Mouse (Mus musculus): ENCODE data around the gene Lrrc4b. TPM values are rescaled to one million over a fixed set of nuclear protein-coding genes. Genes with fewer than 3 reads are reported as not detected.

Lrrc4b gene
- polyA plus RNA-seq, 1 experiment from 2014 or later: 0.36 TPM

DNA sequence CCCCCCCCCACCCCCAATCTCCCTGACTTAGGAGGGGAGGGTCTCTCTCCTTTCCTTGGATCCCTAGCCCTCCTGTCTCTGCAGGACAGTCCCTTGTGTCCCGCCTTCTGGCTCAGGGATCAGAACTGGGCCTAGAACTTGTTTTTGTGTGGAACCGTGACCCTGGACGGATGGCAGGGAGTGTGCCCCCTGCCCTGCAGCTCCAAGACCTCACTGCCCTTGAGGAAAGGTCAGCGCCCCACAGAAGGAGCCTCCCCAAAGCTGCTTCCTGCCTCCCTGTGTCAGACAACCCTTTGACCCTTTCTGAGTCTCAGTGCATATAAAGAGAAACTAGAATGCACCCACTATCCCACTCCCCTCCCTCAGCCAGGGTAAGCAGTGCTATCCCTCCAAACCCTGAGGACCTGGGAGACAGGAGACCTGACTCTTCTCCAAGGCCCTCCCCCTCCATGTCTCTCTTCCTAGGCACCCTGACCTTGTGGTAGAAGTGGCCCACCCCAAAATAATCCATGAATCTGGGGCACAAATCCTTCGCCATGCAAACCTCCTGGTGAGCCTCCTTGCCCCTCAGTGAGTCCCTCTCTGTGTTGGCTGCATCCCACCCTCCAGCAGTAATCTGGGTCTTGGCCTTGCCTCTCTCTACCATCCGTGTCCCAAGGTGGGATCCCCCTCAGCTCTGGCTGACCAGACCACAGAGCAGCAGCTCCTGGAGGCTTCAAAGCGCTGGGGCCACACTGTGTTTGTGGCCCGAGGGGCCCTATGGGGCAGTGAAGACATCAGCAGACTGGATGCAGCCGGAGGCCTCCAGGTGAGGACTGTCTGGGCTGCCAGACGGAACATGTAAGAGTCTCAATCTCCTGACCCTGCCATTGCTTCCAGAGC lies 37.4 kb downstream of the Lrrc4b start:
- peaks cover 33% of the 10 kb centered on the region for H3K27me3 ChIP-seq (ENCODE audit: control insufficient read depth, insufficient read depth, low read depth, low read length)
- H3K9me3 ChIP-seq (ENCODE audit: control insufficient read depth, low read length): no peaks in the 10 kb centered on the region
- ATAC-seq (ENCODE audit: low read depth): no peak
- H3K4me1 ChIP-seq (replicated peaks; ENCODE audit: control insufficient read depth, insufficient read depth, low read length): peaks cover 29% of the 10 kb centered on the region
- WGBS: 77% methylated on average over 10 of the region's 10 CpGs
- H3K4me2 ChIP-seq (ENCODE audit: low read depth, low read length): no peak overlapping the region
- no peak overlapping the region for H3K9ac ChIP-seq (ENCODE audit: low read length)
- H3K36me3 ChIP-seq (ENCODE audit: control insufficient read depth, insufficient read depth, low read length): 0 out of 2 replicates have a peak, but pooled peaks cover 2% of the 10 kb centered on the region
- no peak overlapping the region for H3K4me3 ChIP-seq (ENCODE audit: low read length)
- no peak overlapping the region for H3K27ac ChIP-seq (ENCODE audit: low read length)

DNA sequence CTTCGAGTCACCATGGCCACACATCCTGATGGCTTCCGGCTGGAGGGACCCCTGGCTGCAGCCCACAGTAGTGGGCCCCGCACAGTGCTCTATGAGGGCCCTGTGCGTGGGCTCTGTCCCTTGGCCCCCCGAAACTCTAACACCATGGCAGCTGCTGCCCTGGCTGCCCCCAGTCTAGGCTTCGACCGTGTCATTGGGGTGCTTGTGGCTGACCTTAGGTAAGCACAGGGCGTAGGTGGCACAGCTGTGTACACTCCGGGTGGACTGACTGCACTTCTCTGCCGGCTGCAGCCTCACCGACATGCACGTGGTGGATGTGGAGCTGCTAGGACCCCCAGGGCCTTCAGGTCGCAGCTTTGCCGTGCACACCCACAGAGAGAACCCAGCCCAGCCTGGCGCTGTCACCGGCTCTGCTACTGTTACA lies 38.1 kb downstream of the Lrrc4b start:
- Histone ChIP-seq H3K27ac (ENCODE audit: low read length) (no peak overlapping the region), H3K36me3 (ENCODE audit: control insufficient read depth, insufficient read depth, low read length) (0 out of 2 replicates have a peak, but pooled peaks cover 2% of the 10 kb centered on the region), H3K4me2 (ENCODE audit: low read depth, low read length) (peak overlapping the region; percentile 50; the same call in 1 of the 2 replicates), H3K4me1 (replicated peaks; ENCODE audit: control insufficient read depth, insufficient read depth, low read length) (peaks cover 36% of the 10 kb centered on the region), H3K9me3 (ENCODE audit: control insufficient read depth, low read length) (no peaks in the 10 kb centered on the region), H3K4me3 (ENCODE audit: low read length) (no peak overlapping the region), H3K27me3 (ENCODE audit: control insufficient read depth, insufficient read depth, low read depth, low read length) (peaks cover 27% of the 10 kb centered on the region), H3K9ac (ENCODE audit: low read length) (0 out of 2 replicates have a peak overlapping the region, but pooled peaks have one; percentile 18)
- WGBS: 77% methylated on average over 16 of the region's 16 CpGs
- ATAC-seq (ENCODE audit: low read depth): no peak

DNA sequence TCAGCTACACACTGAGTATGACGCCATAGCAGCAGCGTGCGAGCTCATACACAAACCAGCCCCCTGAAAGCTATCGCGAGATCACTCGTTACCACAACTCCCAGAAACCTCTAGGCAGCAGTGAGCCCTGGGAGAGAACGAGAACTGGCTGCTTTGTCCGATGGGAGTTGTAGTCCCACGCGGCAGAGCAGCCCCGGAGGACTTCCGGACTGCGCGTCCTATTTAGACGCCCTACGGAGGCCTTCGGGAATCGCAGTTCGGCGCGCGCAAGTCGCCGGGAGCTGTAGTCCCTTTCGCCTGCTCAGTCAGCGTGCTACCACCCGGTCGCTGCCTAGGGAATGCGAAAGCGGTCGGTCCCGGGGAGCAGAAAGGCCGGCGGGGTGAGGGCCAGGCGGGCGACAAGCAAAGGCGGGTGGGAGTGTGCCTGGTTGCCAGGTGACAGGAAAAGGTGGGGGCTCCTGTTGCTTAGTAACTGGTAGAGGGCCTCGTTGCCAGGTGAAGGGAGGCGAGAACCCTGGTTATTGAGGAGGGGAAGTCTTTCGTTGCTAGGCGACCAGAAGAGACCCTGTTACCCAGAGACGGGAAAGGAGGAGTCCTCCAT lies 39.1 kb downstream of the Lrrc4b start, which contains the start of gene Josd2:
Josd2 (plus strand) TSS at position 170 of the 601 bp plus-strand sequence.
- H3K9me3 ChIP-seq (ENCODE audit: control insufficient read depth, low read length): no peaks in the 10 kb centered on the region
- under 1% methylated on average over 42 of the region's 42 CpGs for whole genome bisulfite sequencing
- peak within 1 kb of the TSS; percentile 79 for H3K4me2 ChIP-seq (ENCODE audit: low read depth, low read length)
- peak within 1 kb of the TSS; percentile 84 for H3K27ac ChIP-seq (ENCODE audit: low read length)
- peak; percentile 94 for ATAC-seq (ENCODE audit: low read depth)
- peak within 1 kb of the TSS; percentile 93 for H3K4me3 ChIP-seq (ENCODE audit: low read length)
- H3K4me1 ChIP-seq (replicated peaks; ENCODE audit: control insufficient read depth, insufficient read depth, low read length): peaks cover 46% of the 10 kb centered on the region
- peaks cover 16% of the 10 kb centered on the region for H3K27me3 ChIP-seq (ENCODE audit: control insufficient read depth, insufficient read depth, low read depth, low read length)
- 0 out of 2 replicates have a peak, but pooled peaks cover 2% of the 10 kb centered on the region for H3K36me3 ChIP-seq (ENCODE audit: control insufficient read depth, insufficient read depth, low read length)
- peak within 1 kb of the TSS; percentile 89 for H3K9ac ChIP-seq (ENCODE audit: low read length)

DNA sequence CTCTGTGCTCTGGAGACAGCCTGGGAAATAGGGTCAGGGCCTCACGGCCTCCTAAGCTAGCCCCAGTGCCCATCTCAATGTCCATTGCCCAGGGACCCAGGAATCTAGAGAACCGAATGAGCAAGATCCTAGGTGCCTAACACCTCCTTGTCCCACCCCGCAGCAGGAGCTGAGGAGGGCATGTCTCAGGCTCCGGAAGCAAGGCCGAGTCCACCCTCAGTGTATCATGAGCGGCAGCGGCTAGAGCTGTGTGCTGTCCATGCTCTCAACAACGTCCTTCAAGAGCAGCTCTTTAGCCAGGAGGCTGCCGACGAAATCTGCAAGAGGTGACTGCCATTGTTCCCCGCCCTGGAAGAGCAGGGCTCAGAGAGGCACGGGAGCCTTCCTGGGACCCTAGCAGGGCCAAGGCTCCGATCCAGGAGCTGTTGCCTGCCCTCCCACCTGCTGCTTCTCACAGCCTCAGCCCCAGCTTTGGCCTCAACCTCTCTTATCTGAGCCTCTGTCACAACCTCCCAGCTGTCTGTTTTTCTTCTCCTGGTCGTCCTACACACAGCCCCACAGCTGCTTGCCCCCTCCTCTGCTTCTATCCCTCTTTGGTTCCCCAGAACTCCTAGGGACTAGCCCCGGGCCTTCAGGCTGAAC lies 39.9 kb downstream of the Lrrc4b start:
- H3K36me3 ChIP-seq (ENCODE audit: control insufficient read depth, insufficient read depth, low read length): 0 out of 2 replicates have a peak, but pooled peaks cover 2% of the 10 kb centered on the region
- no peak for ATAC-seq (ENCODE audit: low read depth)
- H3K27ac ChIP-seq (ENCODE audit: low read length): peak overlapping the region; percentile 13; the same call in 1 of the 2 replicates
- 38% methylated on average over 15 of the region's 15 CpGs for WGBS
- H3K4me2 ChIP-seq (ENCODE audit: low read depth, low read length): peak overlapping the region; percentile 79
- H3K4me3 ChIP-seq (ENCODE audit: low read length): peak overlapping the region; percentile 93
- H3K27me3 ChIP-seq (ENCODE audit: control insufficient read depth, insufficient read depth, low read depth, low read length): peaks cover 8% of the 10 kb centered on the region
- peaks cover 51% of the 10 kb centered on the region for H3K4me1 ChIP-seq (replicated peaks; ENCODE audit: control insufficient read depth, insufficient read depth, low read length)
- H3K9me3 ChIP-seq (ENCODE audit: control insufficient read depth, low read length): no peaks in the 10 kb centered on the region
- peak overlapping the region; percentile 89 for H3K9ac ChIP-seq (ENCODE audit: low read length)

DNA sequence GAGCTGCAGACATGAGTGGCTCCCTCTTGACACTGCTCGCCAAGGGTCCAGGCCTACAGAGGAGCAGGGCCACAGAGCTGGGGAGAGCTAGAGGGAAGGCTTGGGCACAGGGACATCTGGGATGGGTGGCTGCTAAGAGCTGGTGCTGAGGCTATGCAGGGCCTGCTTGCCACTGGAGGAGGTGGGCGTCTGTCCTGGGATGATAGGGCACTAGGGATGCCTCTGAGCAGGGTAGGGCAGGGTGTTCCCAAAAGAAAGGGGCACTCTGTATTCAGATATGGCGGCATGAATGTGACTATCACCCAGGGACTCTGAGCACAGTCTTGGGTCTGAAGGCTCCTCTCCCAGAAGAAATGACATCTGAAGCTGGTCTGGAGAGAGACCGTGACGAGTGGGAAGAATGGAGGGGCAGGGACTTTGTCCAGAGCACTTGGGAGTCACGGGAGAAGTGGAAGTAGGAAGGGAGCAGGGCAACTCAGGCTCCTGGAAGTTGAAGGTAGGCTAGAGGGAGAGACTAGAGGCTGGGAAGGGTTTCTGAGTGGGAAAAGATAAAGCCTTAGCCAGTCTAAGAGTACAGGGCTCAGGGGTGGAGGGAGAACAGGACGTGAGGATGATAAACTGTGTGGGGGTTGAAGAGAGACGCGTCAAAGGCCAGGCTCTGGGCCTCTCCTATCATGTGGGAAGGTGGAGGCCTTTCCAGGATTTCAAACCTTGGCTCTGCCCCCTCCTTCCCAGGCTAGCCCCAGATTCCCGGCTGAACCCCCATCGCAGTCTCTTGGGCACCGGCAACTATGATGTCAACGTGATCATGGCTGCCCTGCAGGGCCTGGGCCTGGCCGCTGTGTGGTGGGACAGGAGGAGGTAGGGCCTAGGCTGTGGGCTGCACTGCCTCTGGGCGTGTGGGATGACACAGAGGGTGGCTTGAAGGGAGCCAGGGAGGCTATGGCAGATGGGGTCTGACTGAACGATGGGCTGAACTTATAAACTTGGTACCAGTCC lies 41.2 kb downstream of the Lrrc4b start:
- no peak for ATAC-seq (ENCODE audit: low read depth)
- Histone ChIP-seq H3K4me2 (ENCODE audit: low read depth, low read length) (0 out of 2 replicates have a peak overlapping the region, but pooled peaks have one; percentile 79), H3K4me3 (ENCODE audit: low read length) (no peak overlapping the region), H3K27me3 (ENCODE audit: control insufficient read depth, insufficient read depth, low read depth, low read length) (no peaks in the 10 kb centered on the region), H3K9ac (ENCODE audit: low read length) (peak overlapping the region; percentile 24; the same call in 1 of the 2 replicates), H3K9me3 (ENCODE audit: control insufficient read depth, low read length) (no peaks in the 10 kb centered on the region), H3K4me1 (replicated peaks; ENCODE audit: control insufficient read depth, insufficient read depth, low read length) (peaks cover 57% of the 10 kb centered on the region), H3K27ac (ENCODE audit: low read length) (peak overlapping the region; percentile 25), H3K36me3 (ENCODE audit: control insufficient read depth, insufficient read depth, low read length) (0 out of 2 replicates have a peak, but pooled peaks cover 2% of the 10 kb centered on the region)
- WGBS: 76% methylated on average over 16 of the region's 16 CpGs

DNA sequence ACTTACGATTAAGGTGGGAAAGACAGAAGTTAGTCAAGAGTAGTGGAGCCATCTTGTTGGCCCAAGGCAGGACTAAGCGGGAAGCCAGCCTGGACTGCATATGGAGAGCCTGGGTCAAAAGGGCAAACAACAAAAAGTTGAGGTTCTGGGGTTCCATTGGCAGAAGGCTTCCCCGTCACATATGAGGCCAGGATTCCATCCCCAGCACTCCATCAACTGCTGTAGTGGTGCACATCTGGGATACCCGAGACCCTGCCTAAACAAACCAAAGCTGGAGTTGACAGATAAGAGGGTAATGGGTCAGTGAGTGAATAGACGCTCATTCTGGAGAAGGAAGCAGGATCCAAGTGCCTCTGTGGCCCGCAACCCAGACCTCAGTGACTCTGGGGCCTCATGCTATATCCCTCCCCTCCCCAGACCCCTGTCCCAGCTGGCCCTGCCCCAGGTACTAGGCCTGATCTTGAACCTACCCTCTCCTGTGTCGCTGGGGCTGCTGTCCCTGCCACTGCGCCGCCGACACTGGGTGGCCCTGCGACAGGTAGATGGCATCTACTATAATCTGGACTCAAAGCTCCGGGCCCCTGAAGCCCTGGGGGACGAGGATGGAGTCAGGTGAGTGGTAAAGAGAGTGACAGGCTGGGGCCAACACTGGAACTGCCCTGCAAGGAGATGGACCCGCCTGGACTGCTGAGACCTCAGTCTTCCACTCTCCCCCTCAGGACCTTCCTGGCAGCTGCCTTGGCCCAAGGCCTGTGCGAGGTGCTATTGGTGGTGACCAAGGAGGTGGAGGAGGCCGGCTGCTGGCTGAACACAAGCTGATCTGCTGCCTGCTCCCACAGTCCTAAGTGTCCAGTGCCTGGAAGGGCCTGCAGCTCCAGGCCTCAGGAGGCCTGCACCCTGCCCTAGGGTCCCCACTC lies 42.1 kb downstream of the Lrrc4b start:
- Histone ChIP-seq H3K4me1 (replicated peaks; ENCODE audit: control insufficient read depth, insufficient read depth, low read length) (peaks cover 63% of the 10 kb centered on the region), H3K9me3 (ENCODE audit: control insufficient read depth, low read length) (no peaks in the 10 kb centered on the region), H3K27ac (ENCODE audit: low read length) (peak overlapping the region; percentile 84), H3K4me3 (ENCODE audit: low read length) (no peak overlapping the region), H3K27me3 (ENCODE audit: control insufficient read depth, insufficient read depth, low read depth, low read length) (no peaks in the 10 kb centered on the region; the same call in 1 of the 2 replicates), H3K36me3 (ENCODE audit: control insufficient read depth, insufficient read depth, low read length) (0 out of 2 replicates have a peak, but pooled peaks cover 2% of the 10 kb centered on the region), H3K9ac (ENCODE audit: low read length) (no peak overlapping the region), H3K4me2 (ENCODE audit: low read depth, low read length) (no peak overlapping the region)
- ATAC-seq (ENCODE audit: low read depth): no peak
- 65% methylated on average over 15 of the region's 16 CpGs for WGBS

DNA sequence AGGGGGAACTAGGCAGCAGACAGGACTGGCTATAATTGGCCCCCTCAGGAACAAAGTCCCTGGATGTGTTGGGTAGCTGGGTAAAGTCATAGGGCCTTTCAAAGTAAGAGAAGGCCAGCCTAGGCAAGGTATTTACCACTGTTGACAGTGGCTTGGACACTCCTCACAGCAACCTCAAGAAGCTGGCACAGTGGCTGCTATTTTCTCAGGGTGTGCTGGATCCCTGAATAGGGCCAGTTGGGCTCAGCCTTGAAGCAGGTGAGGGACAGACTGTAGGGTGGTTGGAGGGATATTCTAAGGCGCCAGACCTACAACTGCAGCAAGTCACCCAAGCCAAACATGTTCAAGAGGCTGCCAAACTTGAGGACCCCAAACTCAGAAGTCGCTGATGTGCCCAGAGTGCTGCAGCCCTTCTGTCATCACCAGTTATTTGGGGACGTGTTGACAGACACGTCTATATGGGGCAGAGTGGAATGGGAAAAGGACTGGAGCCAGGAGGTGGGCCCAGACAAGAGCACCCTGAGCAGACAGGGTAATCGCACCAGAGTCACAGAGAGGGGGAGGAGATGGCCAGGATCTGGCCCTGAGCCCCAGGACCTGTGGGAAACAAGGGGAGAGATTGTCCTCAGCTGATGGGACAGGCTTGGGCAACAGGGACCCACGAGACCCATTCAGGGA lies 43.2 kb downstream of the Lrrc4b start:
- Histone ChIP-seq H3K9me3 (ENCODE audit: control insufficient read depth, low read length) (no peaks in the 10 kb centered on the region), H3K27ac (ENCODE audit: low read length) (peak overlapping the region; percentile 84), H3K9ac (ENCODE audit: low read length) (no peak overlapping the region), H3K4me3 (ENCODE audit: low read length) (no peak overlapping the region), H3K27me3 (ENCODE audit: control insufficient read depth, insufficient read depth, low read depth, low read length) (no peaks in the 10 kb centered on the region; the same call in 1 of the 2 replicates), H3K4me1 (replicated peaks; ENCODE audit: control insufficient read depth, insufficient read depth, low read length) (peaks cover 63% of the 10 kb centered on the region), H3K36me3 (ENCODE audit: control insufficient read depth, insufficient read depth, low read length) (0 out of 2 replicates have a peak, but pooled peaks cover 2% of the 10 kb centered on the region), H3K4me2 (ENCODE audit: low read depth, low read length) (no peak overlapping the region)
- peak; percentile 63 for ATAC-seq (ENCODE audit: low read depth)
- WGBS: 11% methylated on average over 6 of the region's 6 CpGs
